Mouse (Mus musculus): ENCODE data around the gene Map4. TPM values are rescaled to one million over a fixed set of nuclear protein-coding genes. Genes with fewer than 3 reads are reported as not detected.

The Map4 gene
- total and polyA plus RNA-seq, 3 experiments = 14.4 to 45.8 (median 28.9) TPM

DNA sequence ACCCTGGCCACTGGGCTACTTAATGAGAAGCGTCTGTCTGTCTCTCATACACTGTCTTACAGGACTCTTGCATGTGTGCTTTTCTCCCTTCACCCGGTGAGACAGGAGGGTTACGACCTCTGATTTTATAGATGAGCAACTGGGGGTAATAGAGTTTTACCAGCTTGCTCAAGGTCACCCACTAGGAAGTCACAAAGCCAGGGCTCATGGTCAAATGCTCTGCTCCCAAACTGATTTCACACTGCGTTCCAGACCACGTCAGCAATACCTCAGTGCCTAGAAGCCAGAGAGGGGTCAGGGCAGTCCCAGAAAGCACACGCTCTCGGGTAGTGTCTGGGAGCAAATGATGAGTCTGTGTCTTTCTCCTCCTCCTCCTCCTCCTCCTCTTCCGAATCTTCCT, 22.2 kb upstream of the Map4 start:
- Histone ChIP-seq H3K27ac (ENCODE audit: insufficient read depth, low read depth) (no peak overlapping the region), H3K4me3 (replicated peaks in 1 of 3; ENCODE audit: low read depth in 2 of 3, low read length in 2 of 3, poor library complexity in 1 of 3) (no peak overlapping the region), H3K9ac (ENCODE audit: insufficient read depth, low read depth) (no peak overlapping the region), H3K4me1 (ENCODE audit: control insufficient read depth in 1 of 2, insufficient read depth in 2 of 2) (peaks cover 0 to 20% of the 10 kb centered on the region in 2 experiments; a peak in 2 of 4 replicates), H3K36me3 (replicated peaks in 1 of 2; ENCODE audit: control insufficient read depth in 1 of 2, insufficient read depth in 1 of 2, low read length in 1 of 2) (no peaks in the 10 kb centered on the region), H3K27me3 (replicated peaks) (no peaks in the 10 kb centered on the region), H3K4me2 (ENCODE audit: insufficient read depth, low read depth, poor library complexity, severe bottlenecking) (no peak overlapping the region), H3K9me3 (replicated peaks; ENCODE audit: low read length) (no peaks in the 10 kb centered on the region), H3K79me2 (replicated peaks; ENCODE audit: control insufficient read depth, extremely low read depth, insufficient read depth, poor library complexity, severe bottlenecking) (no peaks in the 10 kb centered on the region)
- TF ChIP-seq ZKSCAN1 (IDR thresholded peaks at IDR 0.05; ENCODE audit: borderline replicate concordance, low read depth, low read length) (no peak), ELF1 (IDR thresholded peaks at IDR 0.05; ENCODE audit: low read depth, low read length) (no peak), ZMIZ1 (IDR thresholded peaks at IDR 0.05; ENCODE audit: low read depth, low read length) (no peak), USF1 (IDR thresholded peaks at IDR 0.05; ENCODE audit: low read depth, low read length) (no peak), KAT2A (IDR thresholded peaks at IDR 0.05; ENCODE audit: insufficient replicate concordance, low read length) (no peak), CHD2 (IDR thresholded peaks at IDR 0.05; ENCODE audit: low read length) (no peak), ZNF384 (IDR thresholded peaks at IDR 0.05; ENCODE audit: low read depth, low read length) (no peak), ETS1 (conservative IDR thresholded peaks at IDR 0.05; ENCODE audit: low read depth, low read length) (no peak), JUND (conservative IDR thresholded peaks at IDR 0.05; ENCODE audit: low read depth, low read length) (no peak), IRF4 (IDR thresholded peaks at IDR 0.05; ENCODE audit: low read depth, low read length) (no peak), MYC (IDR thresholded peaks at IDR 0.05; ENCODE audit: low read depth, low read length) (no peak), UBTF (IDR thresholded peaks at IDR 0.05; ENCODE audit: low read depth, low read length) (no peak), SIN3A (IDR thresholded peaks at IDR 0.05; ENCODE audit: low read length) (no peak), USF2 (conservative IDR thresholded peaks at IDR 0.05; ENCODE audit: low read depth, low read length) (no peak), TBP (conservative IDR thresholded peaks at IDR 0.05; ENCODE audit: low read depth, low read length) (no peak), TCF12 (IDR thresholded peaks at IDR 0.05; ENCODE audit: low read depth, low read length) (no peak)
- dilution Hi-C loops (cut with MboI; ENCODE audit: extremely low pct_ligation_motif_present, extremely low pct_unique_long_range_greater_than_20kb, low sequenced_read_pairs) = no loop called here
- in situ Hi-C loops (cut with MboI; ENCODE audit: low pct_ligation_motif_present, low pct_unique_long_range_greater_than_20kb, low sequenced_read_pairs) = no loop called here
- no peak for DNase-seq (ENCODE audit: extremely low read depth)

GRCm38 (mm10) chr9:109909926-109910325, 21.3 kb upstream of the Map4 start:
- H3K4me2 ChIP-seq (ENCODE audit: insufficient read depth, low read depth, poor library complexity, severe bottlenecking) = no peak overlapping the region
- no peaks in the 10 kb centered on the region for H3K27me3 ChIP-seq (replicated peaks)
- no peak for DNase-seq (ENCODE audit: extremely low read depth)
- peaks cover 0 to 25% of the 10 kb centered on the region in 2 experiments; a peak in 2 of 4 replicates for H3K4me1 ChIP-seq (ENCODE audit: control insufficient read depth in 1 of 2, insufficient read depth in 2 of 2)
- H3K36me3 ChIP-seq (replicated peaks in 1 of 2; ENCODE audit: control insufficient read depth in 1 of 2, insufficient read depth in 1 of 2, low read length in 1 of 2) = no peaks in the 10 kb centered on the region
- no peaks in the 10 kb centered on the region for H3K9me3 ChIP-seq (replicated peaks; ENCODE audit: low read length)
- TF ChIP-seq USF1 (IDR thresholded peaks at IDR 0.05; ENCODE audit: low read depth, low read length) (no peak), MEF2A (IDR thresholded peaks at IDR 0.05; ENCODE audit: borderline replicate concordance, low read depth, low read length) (no peak), EP300 (IDR thresholded peaks at IDR 0.05; ENCODE audit: low read length) (no peak), ZKSCAN1 (IDR thresholded peaks at IDR 0.05; ENCODE audit: borderline replicate concordance, low read depth, low read length) (no peak), POLR2A (IDR thresholded peaks at IDR 0.05; ENCODE audit: low read depth, low read length) (no peak), SIN3A (IDR thresholded peaks at IDR 0.05; ENCODE audit: low read length) (no peak), CHD2 (IDR thresholded peaks at IDR 0.05; ENCODE audit: low read length) (no peak), JUND (conservative IDR thresholded peaks at IDR 0.05; ENCODE audit: low read depth, low read length) (no peak), MYC (IDR thresholded peaks at IDR 0.05; ENCODE audit: low read depth, low read length) (no peak), ZNF384 (IDR thresholded peaks at IDR 0.05; ENCODE audit: low read depth, low read length) (no peak), RCOR1 (conservative IDR thresholded peaks at IDR 0.05; ENCODE audit: low read depth, low read length) (no peak), KAT2A (IDR thresholded peaks at IDR 0.05; ENCODE audit: insufficient replicate concordance, low read length) (no peak), IRF4 (IDR thresholded peaks at IDR 0.05; ENCODE audit: low read depth, low read length) (no peak), ZMIZ1 (IDR thresholded peaks at IDR 0.05; ENCODE audit: low read depth, low read length) (no peak), E2F4 (IDR thresholded peaks at IDR 0.05; ENCODE audit: insufficient replicate concordance, low read depth, low read length) (no peak), TCF12 (IDR thresholded peaks at IDR 0.05; ENCODE audit: low read depth, low read length) (no peak), NELFE (IDR thresholded peaks at IDR 0.05; ENCODE audit: low read depth, low read length) (no peak), MXI1 (IDR thresholded peaks at IDR 0.05; ENCODE audit: low read depth, low read length) (no peak), SMC3 (IDR thresholded peaks at IDR 0.05; ENCODE audit: low read depth, low read length) (no peak)
- dilution Hi-C loops (cut with MboI; ENCODE audit: extremely low pct_ligation_motif_present, extremely low pct_unique_long_range_greater_than_20kb, low sequenced_read_pairs) = no loop called here
- no peak overlapping the region for H3K9ac ChIP-seq (ENCODE audit: insufficient read depth, low read depth)
- H3K4me3 ChIP-seq (replicated peaks in 1 of 3; ENCODE audit: low read depth in 2 of 3, low read length in 2 of 3, poor library complexity in 1 of 3) = no peak overlapping the region
- H3K27ac ChIP-seq (ENCODE audit: insufficient read depth, low read depth) = no peak overlapping the region
- no peaks in the 10 kb centered on the region for H3K79me2 ChIP-seq (replicated peaks; ENCODE audit: control insufficient read depth, extremely low read depth, insufficient read depth, poor library complexity, severe bottlenecking)
- in situ Hi-C loops (cut with MboI; ENCODE audit: low pct_ligation_motif_present, low pct_unique_long_range_greater_than_20kb, low sequenced_read_pairs) = no loop called here

Measured in CH12.LX (cell line).